Mouse (Mus musculus) kidney, postnatal 0 days (tissue): ENCODE data around the gene Atxn7l2. TPM values are rescaled to one million over a fixed set of nuclear protein-coding genes. Genes with fewer than 3 reads are reported as not detected.

Experiments used
- ATAC-seq: fragments of 200-750 bp; cut with Nextera tagmentation; replicated peaks from 2 replicates; pipeline ENCODE4 v1.8.0; 2017; ENCODE audit warnings: low read depth, moderate number of reproducible peaks, moderate TSS enrichment, moderate library complexity; ENCODE audit not compliant: low FRiP score
- DNase-seq: peaks from one replicate; pipeline ENCODE4 v3.0.0-alpha.2; 2016; ENCODE audit warnings: low spot score
- H3K27ac ChIP-seq: fragments of 300-500 bp; sonication (generic); 2 replicates; pipeline ENCODE4 v1.5.1; 2014; ENCODE audit warnings: mild to moderate bottlenecking
- H3K27me3 ChIP-seq: fragments of 300-500 bp; sonication (generic); 2 replicates; pipeline ENCODE4 v1.6.1; 2014; ENCODE audit warnings: low read length, mixed read lengths; ENCODE audit not compliant: insufficient read depth
- H3K36me3 ChIP-seq: fragments of 300-500 bp; sonication (generic); 2 replicates; pipeline ENCODE4 v1.6.1; 2014; ENCODE audit warnings: low read length, mixed read lengths; ENCODE audit not compliant: insufficient read depth
- H3K4me1 ChIP-seq: fragments of 300-500 bp; sonication (generic); replicated peaks from 2 replicates; pipeline ENCODE4 v1.6.1; 2014; ENCODE audit warnings: antibody characterized with exemption, low read length, mixed read lengths; ENCODE audit not compliant: insufficient read depth
- H3K4me2 ChIP-seq: fragments of 300-500 bp; sonication (generic); 2 replicates; pipeline ENCODE4 v1.6.1; 2014; ENCODE audit warnings: mild to moderate bottlenecking, low read length, moderate library complexity, mixed read lengths
- H3K4me3 ChIP-seq: fragments of 300-500 bp; sonication (generic); replicated peaks from 2 replicates; pipeline ENCODE4 v1.5.1; 2014; ENCODE audit warnings: low read depth, low read length
- H3K9ac ChIP-seq: fragments of 300-500 bp; sonication (generic); 2 replicates; pipeline ENCODE4 v1.6.1; 2014; ENCODE audit warnings: low read depth, low read length
- H3K9me3 ChIP-seq: fragments of 300-500 bp; sonication (generic); replicated peaks from 2 replicates; pipeline ENCODE4 v1.6.1; 2016; ENCODE audit warnings: low read length, inconsistent platforms, mixed read lengths
- CTCF ChIP-seq: IDR thresholded peaks from 2 replicates; pipeline ENCODE4 v1.5.1; 2016; ENCODE audit warnings: antibody characterized with exemption, low read depth, mild to moderate bottlenecking, moderate library complexity
- WGBS: fragments of 180-500 bp; shearing (Covaris S2); extraction: QIAGEN DNeasy Blood & Tissue Kit; methylation state at CpG from one replicate; pipeline ENCODE4 v1.1.7; 2014; 5-methylcytosine and 5-hydroxymethylcytosine counted together
- polyA plus RNA-seq: library from polyadenylated mRNA; unstranded; fragments of >200 nt; fragmentation: Nextera tagmentation; extraction: Ambion mirVana; gene quantifications from 2 replicates; pipeline ENCODE4 v1.2.1, GENCODE M21; 2015

Atxn7l2 gene
- polyA plus RNA-seq, 1 experiment from 2014 or later: 10.9 TPM

GRCm38 (mm10) chr3:108199231-108199630, 11.5 kb downstream of the Atxn7l2 start:
- Histone ChIP-seq H3K4me3 (no peak overlapping the region), H3K27me3 (no peaks in the 10 kb centered on the region), H3K27ac (no peak overlapping the region; the same call in 1 of the 2 replicates), H3K4me2 (no peak overlapping the region), H3K9me3 (no peaks in the 10 kb centered on the region), H3K36me3 (peaks cover 7% of the 10 kb centered on the region; the same call in 1 of the 2 replicates), H3K9ac (no peak overlapping the region), H3K4me1 (peaks cover 23% of the 10 kb centered on the region)
- TF ChIP-seq CTCF: no peak
- 91% methylated on average over 6 of the region's 6 CpGs for WGBS
- ATAC-seq (no peak), DNase-seq (no peak)

- Histone ChIP-seq H3K9ac (peak overlapping the region; percentile 32; the same call in 1 of the 2 replicates), H3K27ac (no peak overlapping the region), H3K27me3 (no peaks in the 10 kb centered on the region), H3K9me3 (no peaks in the 10 kb centered on the region), H3K36me3 (0 out of 2 replicates have a peak, but pooled peaks cover 2% of the 10 kb centered on the region), H3K4me3 (no peak overlapping the region), H3K4me1 (peaks cover 23% of the 10 kb centered on the region), H3K4me2 (peak overlapping the region; percentile 41)
- 5% methylated on average over 14 of the region's 14 CpGs for WGBS
- DNase-seq: peak; percentile 86
- peak; percentile 44 for ATAC-seq
- TF ChIP-seq CTCF: peak; percentile 52
Measured at GRCm38 (mm10) chr3:108197066-108197497, 13.7 kb downstream of the Atxn7l2 start.

GRCm38 (mm10) chr3:108195941-108196590, 14.7 kb downstream of the Atxn7l2 start:
- Histone ChIP-seq H3K4me3 (no peak overlapping the region), H3K9me3 (no peaks in the 10 kb centered on the region), H3K27me3 (no peaks in the 10 kb centered on the region), H3K4me1 (peaks cover 23% of the 10 kb centered on the region), H3K36me3 (0 out of 2 replicates have a peak, but pooled peaks cover 2% of the 10 kb centered on the region), H3K27ac (no peak overlapping the region), H3K4me2 (no peak overlapping the region; the same call in 1 of the 2 replicates), H3K9ac (no peak overlapping the region)
- no peak for TF ChIP-seq CTCF
- 66% methylated on average over 7 of the region's 7 CpGs for WGBS
- ATAC-seq: no peak
- DNase-seq: no peak

GRCm38 (mm10) chr3:108195287-108195686, 15.4 kb downstream of the Atxn7l2 start:
- no peak for TF ChIP-seq CTCF
- no peak overlapping the region for H3K9ac ChIP-seq
- 0 out of 2 replicates have a peak, but pooled peaks cover 2% of the 10 kb centered on the region for H3K36me3 ChIP-seq
- WGBS: 71% methylated on average over 4 of the region's 4 CpGs
- no peak overlapping the region for H3K4me3 ChIP-seq
- H3K4me1 ChIP-seq: peaks cover 23% of the 10 kb centered on the region
- DNase-seq: no peak
- H3K9me3 ChIP-seq: no peaks in the 10 kb centered on the region
- no peak for ATAC-seq
- H3K4me2 ChIP-seq: no peak overlapping the region
- H3K27ac ChIP-seq: no peak overlapping the region
- no peaks in the 10 kb centered on the region for H3K27me3 ChIP-seq

- WGBS: 59% methylated on average over 4 of the region's 4 CpGs
- H3K9me3 ChIP-seq: no peaks in the 10 kb centered on the region
- H3K27ac ChIP-seq: no peak overlapping the region
- no peak overlapping the region for H3K9ac ChIP-seq
- H3K4me1 ChIP-seq: peaks cover 20% of the 10 kb centered on the region; the same call in 1 of the 2 replicates
- DNase-seq: no peak
- 0 out of 2 replicates have a peak, but pooled peaks cover 2% of the 10 kb centered on the region for H3K36me3 ChIP-seq
- no peak overlapping the region for H3K4me2 ChIP-seq
- no peak for TF ChIP-seq CTCF
- no peak overlapping the region for H3K4me3 ChIP-seq
- no peak for ATAC-seq
- H3K27me3 ChIP-seq: no peaks in the 10 kb centered on the region
Measured at GRCm38 (mm10) chr3:108193686-108194085, 17.0 kb downstream of the Atxn7l2 start.

GRCm38 (mm10) chr3:108189897-108190296, 20.8 kb downstream of the Atxn7l2 start:
- H3K9ac ChIP-seq: no peak overlapping the region
- DNase-seq (no peak), ATAC-seq (no peak)
- H3K27me3 ChIP-seq: no peaks in the 10 kb centered on the region
- H3K4me3 ChIP-seq: no peak overlapping the region
- H3K4me2 ChIP-seq: no peak overlapping the region; the same call in 1 of the 2 replicates
- no peaks in the 10 kb centered on the region for H3K36me3 ChIP-seq
- WGBS: 46% methylated on average over 5 of the region's 5 CpGs
- no peak overlapping the region for H3K27ac ChIP-seq
- TF ChIP-seq CTCF: no peak
- no peaks in the 10 kb centered on the region for H3K9me3 ChIP-seq
- H3K4me1 ChIP-seq: peaks cover 10% of the 10 kb centered on the region
